Mouse (Mus musculus): ENCODE measurements around the gene Nhlrc2.
A peak's percentile ranks its signal among the peaks of the same experiment; 100 is the strongest.

Gene Nhlrc2

DNA sequence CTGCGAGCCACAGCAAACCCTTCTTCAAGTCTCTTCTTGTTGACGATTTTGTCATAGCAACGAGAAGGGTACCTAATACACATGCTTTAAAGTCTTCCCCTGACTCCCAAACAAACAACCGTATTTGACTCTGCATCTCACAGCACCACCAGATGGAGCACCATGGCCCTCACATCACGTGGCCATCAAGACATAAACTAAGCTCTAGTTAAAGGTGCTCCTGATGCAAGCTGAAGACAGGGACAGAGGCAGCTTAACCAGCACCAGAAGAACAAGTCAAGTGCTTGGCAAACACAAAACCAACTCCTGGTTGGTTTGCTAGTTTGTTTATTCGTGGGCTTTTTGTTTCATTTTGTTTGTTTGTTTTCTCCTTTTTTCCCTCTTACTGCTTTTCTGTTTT is 17.3 kb downstream of the Nhlrc2 start:
- no peak for DNase-seq (ENCODE audit: low spot score)

- DNase-seq (ENCODE audit: low spot score): no peak
Measured at GRCm38 (mm10) chr19:56566041-56566440, 18.0 kb downstream of the Nhlrc2 start.

GRCm38 (mm10) chr19:56566940-56567339 is 18.9 kb downstream of the Nhlrc2 start:
- DNase-seq (ENCODE audit: low spot score): no peak

DNA sequence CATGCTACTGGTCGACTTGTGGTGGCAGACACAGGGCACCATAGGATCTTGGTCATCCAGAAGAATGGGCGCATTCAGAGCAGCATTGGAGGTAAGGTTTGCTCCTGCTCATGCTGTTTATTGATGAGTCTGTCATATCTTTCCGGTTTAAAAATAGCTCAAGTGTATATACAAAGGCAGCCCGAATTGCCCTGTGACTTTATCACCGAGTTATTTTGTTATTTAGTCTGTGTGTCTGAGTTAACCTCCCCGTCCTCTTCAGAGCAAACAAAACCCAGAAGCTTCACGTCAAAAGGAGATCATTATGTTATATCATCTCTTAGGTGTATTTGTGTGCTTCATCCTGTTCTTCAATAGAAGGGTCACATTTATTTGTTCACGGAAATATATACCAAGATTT is 22.7 kb downstream of the Nhlrc2 start:
- DNase-seq (ENCODE audit: low spot score): no peak

- DNase-seq (ENCODE audit: low spot score): no peak
Measured at GRCm38 (mm10) chr19:56571234-56571633, 23.2 kb downstream of the Nhlrc2 start.

GRCm38 (mm10) chr19:56571913-56572312 is 23.9 kb downstream of the Nhlrc2 start:
- no peak for DNase-seq (ENCODE audit: low spot score)

DNA sequence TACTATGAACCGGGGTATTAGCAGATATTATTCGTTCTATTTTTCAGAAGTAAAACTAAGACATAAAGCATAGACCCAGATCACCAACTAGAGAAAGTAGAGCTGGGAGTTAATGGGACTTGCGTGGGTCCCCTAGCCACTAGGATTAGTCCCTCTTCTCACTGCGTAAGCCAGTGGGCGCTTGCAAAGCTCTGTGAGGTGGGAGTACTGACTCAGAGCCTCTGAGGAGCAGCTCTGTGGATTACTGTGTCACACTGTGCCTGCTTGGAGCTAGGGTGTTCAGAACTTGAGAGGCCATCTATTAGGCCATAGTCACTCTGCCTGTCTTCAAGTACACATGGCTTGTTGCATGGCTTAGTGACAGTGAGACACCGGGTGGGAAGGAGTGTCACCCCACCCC is 25.1 kb downstream of the Nhlrc2 start:
- no peak for DNase-seq (ENCODE audit: low spot score)

- no peak for DNase-seq (ENCODE audit: low spot score)
Measured at GRCm38 (mm10) chr19:56577801-56578200, 29.7 kb downstream of the Nhlrc2 start.

DNA sequence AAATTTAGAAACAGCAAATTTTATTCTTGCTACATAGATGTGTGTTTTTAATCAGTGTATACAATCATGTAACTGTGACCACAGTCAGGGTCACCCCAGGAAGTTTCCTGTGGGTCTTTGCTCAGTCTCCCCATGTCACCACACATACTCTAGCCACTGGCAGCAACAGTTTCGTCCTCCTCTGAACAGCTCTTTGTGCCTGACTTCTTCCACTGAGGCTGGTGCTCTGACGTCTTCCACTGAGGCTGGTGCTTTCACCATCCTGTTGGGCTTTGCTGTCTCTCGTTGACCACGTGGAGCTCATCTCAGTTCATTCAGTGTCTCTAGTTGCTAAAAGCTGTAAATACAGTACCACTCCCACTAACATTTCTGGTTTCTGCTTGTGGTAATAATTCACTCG is 33.9 kb downstream of the Nhlrc2 start:
- no peak for DNase-seq (ENCODE audit: low spot score)

DNA sequence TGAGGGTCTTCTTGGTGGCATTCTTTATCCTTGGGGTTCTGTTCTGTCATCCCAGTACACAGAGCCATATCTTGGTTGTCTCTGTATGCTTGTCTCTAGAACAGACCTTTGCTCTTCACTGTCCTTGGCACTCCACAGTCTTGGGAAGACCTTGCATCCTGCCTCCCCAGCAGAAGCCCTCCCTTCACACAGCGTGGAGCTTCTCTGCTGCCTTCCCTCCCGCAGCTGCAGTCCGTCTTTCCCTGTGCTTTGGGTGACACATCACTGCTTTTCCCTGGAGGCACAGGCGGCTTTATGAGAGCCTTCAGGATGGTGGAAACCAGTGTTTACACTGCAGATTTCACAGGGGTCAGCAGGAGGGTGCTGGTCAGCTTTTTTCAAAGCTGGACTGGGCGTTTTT is 35.7 kb downstream of the Nhlrc2 start:
- DNase-seq (ENCODE audit: low spot score): no peak

DNA sequence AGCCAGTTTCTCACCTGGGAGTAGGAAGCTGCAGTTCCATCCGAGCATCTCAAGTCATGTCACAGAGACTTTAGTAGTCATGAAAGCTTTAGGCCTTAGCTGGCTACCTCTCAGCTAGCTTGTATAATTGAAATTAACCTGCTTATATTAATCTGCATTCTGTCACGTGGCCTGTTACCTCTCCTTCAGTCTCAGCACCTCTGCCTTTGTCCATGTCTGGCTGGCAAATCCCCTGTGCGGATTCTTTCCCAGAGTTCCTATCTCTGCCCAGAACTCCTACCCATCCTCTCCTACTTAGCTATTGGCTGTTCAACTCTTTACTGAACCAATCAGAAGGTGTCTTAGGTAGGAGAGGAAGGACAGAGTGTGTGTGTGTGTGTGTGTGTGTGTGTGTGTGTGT is 36.2 kb downstream of the Nhlrc2 start:
- DNase-seq (ENCODE audit: low spot score): no peak

GRCm38 (mm10) chr19:56586320-56586719 is 38.3 kb downstream of the Nhlrc2 start:
- no peak for DNase-seq (ENCODE audit: low spot score)

- peak; percentile 45 for DNase-seq (ENCODE audit: low spot score)
Measured at GRCm38 (mm10) chr19:56588205-56588626, 40.2 kb downstream of the Nhlrc2 start.

DNA sequence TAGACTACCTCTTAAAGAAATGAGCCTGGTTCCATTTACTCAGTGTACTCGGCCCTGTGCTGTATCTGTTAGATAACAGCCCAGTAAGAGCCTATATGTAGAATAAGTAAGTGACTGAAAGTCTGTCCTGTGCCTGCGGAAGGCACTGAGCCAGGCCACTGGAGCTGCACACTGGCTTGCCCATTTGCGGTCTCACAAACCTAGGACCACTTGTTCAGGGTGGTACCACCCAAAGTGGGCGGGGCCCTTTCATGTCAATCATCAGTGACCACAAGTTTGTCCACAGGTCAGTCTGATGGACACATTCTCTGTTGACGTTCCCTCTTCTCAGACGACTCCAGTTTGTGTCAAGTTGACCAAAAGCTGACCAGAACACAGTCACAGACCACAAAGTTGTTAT is 40.9 kb downstream of the Nhlrc2 start:
- no peak for DNase-seq (ENCODE audit: low spot score)

DNA sequence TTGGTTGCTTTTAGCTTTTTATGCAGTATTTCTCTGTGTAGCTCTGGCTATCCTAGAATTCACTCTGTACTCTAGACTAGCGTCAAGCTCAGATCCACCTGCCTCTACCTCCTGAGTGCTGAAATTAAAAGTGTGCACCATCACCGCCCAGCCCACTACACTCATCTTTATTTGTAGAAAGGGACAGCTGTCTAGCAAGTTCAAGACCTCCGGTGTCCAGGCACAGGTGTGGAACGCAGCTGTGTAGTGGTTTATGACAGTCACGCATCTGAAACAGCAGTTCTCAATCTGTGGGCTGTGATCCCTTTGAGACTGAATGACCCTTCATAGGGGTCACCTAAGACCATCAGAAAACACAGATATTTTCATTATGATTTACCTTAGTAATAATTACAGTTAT is 41.4 kb downstream of the Nhlrc2 start:
- no peak for DNase-seq (ENCODE audit: low spot score)

- no peak for DNase-seq (ENCODE audit: low spot score)
Measured at GRCm38 (mm10) chr19:56590250-56590649, 42.2 kb downstream of the Nhlrc2 start.

DNA sequence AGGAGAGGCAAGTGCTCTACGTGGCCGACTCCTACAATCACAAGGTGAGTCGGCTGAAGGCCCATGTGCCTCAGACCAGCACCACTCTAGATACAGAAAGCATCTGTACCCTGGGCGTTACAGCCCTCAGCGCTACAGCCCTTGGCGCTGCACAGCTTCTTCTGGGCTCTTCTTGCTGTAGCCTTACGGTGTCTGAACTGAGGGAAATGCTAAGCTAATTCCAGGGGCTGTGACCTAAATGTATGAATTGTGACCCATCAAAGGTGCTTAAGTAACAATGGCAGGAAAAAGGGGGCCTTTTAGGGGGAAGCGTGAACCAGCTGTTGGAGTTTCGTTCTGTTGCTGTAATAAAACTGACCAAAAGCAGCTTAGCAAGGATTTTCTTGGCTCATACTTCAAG is 44.4 kb downstream of the Nhlrc2 start:
- no peak for DNase-seq (ENCODE audit: low spot score)

GRCm38 (mm10) chr19:56599996-56600395 is 51.9 kb downstream of the Nhlrc2 start:
- DNase-seq (ENCODE audit: low spot score): no peak

GRCm38 (mm10) chr19:56600797-56601196 is 52.7 kb downstream of the Nhlrc2 start:
- DNase-seq (ENCODE audit: low spot score): no peak

DNA sequence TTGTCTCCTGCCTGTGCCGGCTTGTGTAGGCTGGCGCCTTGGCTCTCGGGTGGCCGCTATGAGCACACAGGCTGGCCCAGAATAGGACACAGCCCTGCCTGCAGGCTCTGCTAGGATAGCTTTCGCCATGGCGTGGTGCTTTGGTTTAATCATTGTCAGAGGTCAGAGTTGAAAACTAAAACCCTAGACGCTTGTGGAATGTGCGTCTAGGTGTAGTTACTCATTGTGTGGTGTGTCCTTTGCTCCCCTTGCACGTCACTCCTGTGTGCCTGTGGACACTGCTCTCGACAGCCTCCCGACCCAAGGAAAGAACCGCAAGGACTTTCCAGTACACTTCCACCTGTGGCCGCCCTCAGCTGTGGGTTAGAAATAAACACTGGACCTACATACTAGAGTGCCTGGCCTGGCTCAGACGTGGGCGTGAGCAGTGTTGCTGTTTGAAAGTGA is 53.9 kb downstream of the Nhlrc2 start:
- peak; percentile 8 for DNase-seq (ENCODE audit: low spot score)

- DNase-seq (ENCODE audit: low spot score): no peak
Measured at GRCm38 (mm10) chr19:56608946-56609345, 60.9 kb downstream of the Nhlrc2 start.

DNA sequence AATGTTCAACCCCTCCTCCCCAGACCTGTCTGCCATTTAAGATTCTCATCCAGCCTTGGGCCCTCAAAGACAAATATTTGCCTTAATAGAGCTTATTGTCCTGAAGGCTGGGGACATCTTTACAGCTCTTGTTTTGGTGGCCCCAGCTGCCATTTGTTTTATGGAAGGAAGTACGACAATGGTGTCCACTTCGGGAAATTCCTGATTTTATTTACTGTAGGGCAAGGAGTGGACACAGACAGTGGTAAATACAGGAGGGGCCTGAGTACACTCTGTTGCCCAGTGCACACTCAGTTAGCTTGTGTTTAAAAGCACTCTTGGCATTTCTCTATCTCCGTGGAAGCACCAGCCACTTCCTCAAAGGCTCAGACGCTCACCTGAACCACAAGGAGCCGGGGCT is 66.1 kb downstream of the Nhlrc2 start:
- DNase-seq (ENCODE audit: low spot score): no peak

DNA sequence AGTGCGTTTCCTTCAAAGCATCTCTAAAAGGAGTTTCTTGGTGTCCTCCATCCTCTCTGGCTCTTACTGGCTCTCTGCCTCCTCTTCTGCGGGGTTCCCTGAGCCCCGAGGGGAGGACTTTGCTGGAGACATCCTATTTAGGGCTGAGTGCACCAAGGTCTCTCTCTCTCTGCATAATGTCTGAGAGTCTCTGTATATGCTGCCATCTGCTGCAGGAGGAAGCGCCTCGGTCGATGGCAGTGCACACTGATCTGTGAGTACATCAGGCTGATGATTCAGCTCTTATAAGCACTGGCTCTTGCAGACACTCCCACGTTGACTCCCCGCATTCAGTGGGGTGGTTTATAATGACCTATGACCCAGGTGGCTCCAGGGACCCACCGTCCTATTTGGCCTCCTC is 70.8 kb downstream of the Nhlrc2 start:
- DNase-seq (ENCODE audit: low spot score): no peak

- DNase-seq (ENCODE audit: low spot score): no peak
Measured at GRCm38 (mm10) chr19:56619546-56619945, 71.5 kb downstream of the Nhlrc2 start.

DNA sequence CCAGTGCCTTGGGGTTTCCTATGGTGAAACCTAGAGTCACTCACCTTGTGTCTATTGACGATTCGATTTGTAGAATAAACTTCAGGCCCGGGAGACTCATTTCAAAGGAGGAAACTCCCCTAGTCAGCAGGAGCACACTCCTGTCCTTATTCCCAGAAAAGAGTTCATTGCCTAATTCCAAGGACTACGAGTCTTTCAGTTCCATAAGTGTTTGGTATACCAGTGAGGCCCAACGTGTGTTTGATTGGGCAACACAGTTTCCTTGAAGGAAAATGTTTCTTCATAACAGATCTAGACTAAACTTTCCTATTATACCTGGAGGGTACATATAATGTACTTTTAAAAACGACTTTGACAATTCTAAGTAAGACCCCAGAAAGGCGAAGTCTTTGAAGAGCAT is 73.8 kb downstream of the Nhlrc2 start:
- DNase-seq (ENCODE audit: low spot score): no peak
